Mouse (Mus musculus) heart, postnatal 0 days (tissue): ENCODE measurements around the gene Isl2. TPM values are rescaled to one million over a fixed set of nuclear protein-coding genes. Genes with fewer than 3 reads are reported as not detected.

Source experiments
- ATAC-seq: fragments of 200-750 bp; cut with Nextera tagmentation; 2 replicates; pipeline ENCODE4 v1.8.0; 2017; ENCODE audit warnings: low read depth, moderate number of reproducible peaks, moderate library complexity; ENCODE audit not compliant: insufficient read depth
- DNase-seq: peaks from one replicate; pipeline ENCODE4 v3.0.0-alpha.2; 2016; ENCODE audit warnings: low spot score
- H3K27ac ChIP-seq: fragments of 300-500 bp; sonication (generic); 2 replicates; pipeline ENCODE4 v1.5.1; 2014; ENCODE audit warnings: low read depth, mild to moderate bottlenecking
- H3K27me3 ChIP-seq: fragments of 300-500 bp; sonication (generic); 2 replicates; pipeline ENCODE4 v1.6.1; 2014; ENCODE audit warnings: low read length, mixed read lengths; ENCODE audit not compliant: control insufficient read depth, insufficient read depth
- H3K36me3 ChIP-seq: fragments of 300-500 bp; sonication (generic); replicated peaks from 2 replicates; pipeline ENCODE4 v1.6.1; 2014; ENCODE audit warnings: low read length, mixed read lengths; ENCODE audit not compliant: control insufficient read depth, insufficient read depth
- H3K4me1 ChIP-seq: fragments of 300-500 bp; sonication (generic); 2 replicates; pipeline ENCODE4 v1.6.1; 2014; ENCODE audit warnings: antibody characterized with exemption; ENCODE audit not compliant: control insufficient read depth, insufficient read depth
- H3K4me2 ChIP-seq: fragments of 300-500 bp; sonication (generic); 2 replicates; pipeline ENCODE4 v1.6.1; 2014; ENCODE audit warnings: low read depth, mild to moderate bottlenecking, low read length, moderate library complexity
- H3K4me3 ChIP-seq: fragments of 300-500 bp; sonication (generic); 2 replicates; pipeline ENCODE4 v1.5.1; 2014; ENCODE audit warnings: low read depth, low read length
- H3K9ac ChIP-seq: fragments of 300-500 bp; sonication (generic); replicated peaks from 2 replicates; pipeline ENCODE4 v1.6.1; 2014; ENCODE audit warnings: low read depth, low read length, mixed read lengths
- H3K9me3 ChIP-seq: fragments of 300-500 bp; sonication (generic); replicated peaks from 2 replicates; pipeline ENCODE4 v1.6.1; 2016; ENCODE audit warnings: low read length; ENCODE audit not compliant: control insufficient read depth
- CTCF ChIP-seq: IDR thresholded peaks from 2 replicates; pipeline ENCODE4 v1.5.1; 2016; ENCODE audit warnings: antibody characterized with exemption, control low read depth, low read depth
- EP300 ChIP-seq: IDR thresholded peaks from 2 replicates; pipeline ENCODE4 v1.6.1; 2016; ENCODE audit warnings: antibody characterized with exemption, low read depth
- whole genome bisulfite sequencing: fragments of 180-500 bp; shearing (Covaris S2); extraction: QIAGEN DNeasy Blood & Tissue Kit; methylation state at CpG from one replicate; pipeline ENCODE4 v1.1.7; 2014; 5-methylcytosine and 5-hydroxymethylcytosine counted together
- polyA plus RNA-seq: library from polyadenylated mRNA; unstranded; fragments of >200 nt; fragmentation: Nextera tagmentation; extraction: Ambion mirVana; gene quantifications from 2 replicates; pipeline ENCODE4 v1.2.1, GENCODE M21; 2015
- total RNA-seq: library from RNA; depleted of rRNA; stranded (reverse); fragments of >200 nt; gene quantifications from 2 replicates; pipeline ENCODE4 v1.2.3, GENCODE M21; 2014; ENCODE audit warnings: low replicate concordance

The Isl2 gene
- total and polyA plus RNA-seq, 2 experiments from 2014 or later, result not detected

DNA sequence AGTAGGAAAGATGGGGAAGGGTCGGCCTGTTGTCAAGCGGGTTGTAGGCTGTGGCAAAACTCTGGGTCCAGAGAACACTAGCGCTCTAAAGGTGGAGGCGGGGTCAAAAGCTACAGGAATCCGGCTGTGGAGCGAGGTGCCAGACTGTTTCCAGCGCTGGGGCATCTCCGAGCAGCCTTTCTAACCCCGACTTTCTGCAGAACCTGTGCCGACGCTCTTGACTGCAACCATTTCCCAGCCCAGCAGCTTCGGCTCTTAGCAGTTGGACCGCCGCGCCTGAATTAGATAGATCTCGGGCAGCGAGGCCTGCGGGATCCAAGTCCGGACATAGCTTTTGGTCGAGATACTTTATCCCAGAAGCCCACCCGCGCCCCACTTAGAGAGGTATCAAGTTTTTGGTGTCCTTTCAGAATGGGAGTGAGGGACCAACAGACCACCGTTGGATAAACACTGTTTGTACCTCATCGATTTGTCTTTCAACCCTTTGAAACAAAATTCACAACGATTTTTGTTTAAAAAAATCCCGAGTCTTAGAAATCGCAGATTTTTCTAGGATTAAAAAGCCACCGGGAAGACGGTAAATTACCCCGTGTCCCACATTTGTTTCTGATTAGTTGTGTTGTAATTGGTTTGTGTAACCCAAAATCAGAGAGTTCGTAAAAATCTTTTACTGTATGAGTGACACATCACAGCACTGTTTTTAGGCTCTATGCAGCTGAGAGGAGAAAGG is 1.4 kb downstream of the Isl2 start:
- Histone ChIP-seq H3K4me2 (no peak overlapping the region), H3K36me3 (no peaks in the 10 kb centered on the region), H3K27ac (no peak overlapping the region), H3K9me3 (no peaks in the 10 kb centered on the region), H3K4me1 (peaks cover 8% of the 10 kb centered on the region; the same call in 1 of the 2 replicates), H3K9ac (no peak overlapping the region), H3K27me3 (peaks cover 89% of the 10 kb centered on the region), H3K4me3 (0 out of 2 replicates have a peak overlapping the region, but pooled peaks have one; percentile 1)
- ATAC-seq (no peak), DNase-seq (no peak)
- 3% methylated on average over 31 of the region's 31 CpGs for WGBS
- TF ChIP-seq EP300, result no peak
- TF ChIP-seq CTCF, result no peak

DNA sequence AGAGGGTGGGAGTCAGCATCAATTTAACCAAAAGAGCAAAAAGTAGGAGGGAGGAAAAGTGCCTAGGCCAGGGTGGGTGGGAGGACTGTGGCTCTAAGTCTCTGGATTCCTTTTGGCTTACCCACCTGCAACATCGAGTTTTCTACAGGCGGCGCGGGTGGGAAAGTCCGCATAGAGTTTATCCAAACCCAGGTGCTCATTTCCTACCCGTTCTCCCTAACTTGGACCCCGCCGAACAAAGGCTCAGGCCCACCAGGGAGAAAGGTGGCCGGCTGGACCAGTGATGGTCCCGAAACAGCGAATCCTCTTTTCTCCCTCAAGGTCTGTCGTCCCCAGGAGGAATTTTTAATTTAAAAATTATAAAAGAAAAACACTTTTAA is 1.9 kb downstream of the Isl2 start:
- WGBS, result 3% methylated on average over 12 of the region's 12 CpGs

DNA sequence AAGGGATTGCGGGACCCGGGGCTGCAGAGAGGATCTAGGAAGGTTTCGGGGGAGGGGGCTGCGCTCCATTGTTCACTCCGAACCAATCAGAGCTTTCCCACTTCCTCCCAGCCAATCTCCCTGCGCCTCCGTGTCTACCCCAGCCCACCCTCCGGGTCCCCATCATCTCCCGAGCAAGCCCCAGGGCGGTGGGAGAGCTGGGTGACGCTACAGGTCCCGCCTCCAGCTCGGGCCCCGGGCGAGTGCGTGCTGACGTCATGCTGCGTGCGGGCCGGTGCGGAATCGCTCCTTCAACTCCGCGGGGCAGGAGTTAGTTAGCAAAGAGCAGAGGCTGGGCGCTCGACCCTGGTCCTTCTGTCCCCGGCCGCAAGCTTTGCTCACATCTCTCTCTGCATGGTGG is 2.4 kb downstream of the Isl2 start:
- Histone ChIP-seq H3K9ac (no peak overlapping the region), H3K9me3 (no peaks in the 10 kb centered on the region), H3K27me3 (peaks cover 96% of the 10 kb centered on the region), H3K27ac (no peak overlapping the region), H3K4me3 (peak overlapping the region; percentile 47), H3K36me3 (no peaks in the 10 kb centered on the region), H3K4me1 (peaks cover 9% of the 10 kb centered on the region; the same call in 1 of the 2 replicates), H3K4me2 (peak overlapping the region; percentile 64)
- WGBS, result 1% methylated on average over 27 of the region's 28 CpGs
- TF ChIP-seq EP300 (no peak), CTCF (no peak)
- no peak for DNase-seq
- no peak; the same call in 1 of the 2 replicates for ATAC-seq

More for the DNA sequence above, 1.9 kb downstream of the Isl2 start:
- Histone ChIP-seq H3K4me1 (peaks cover 8% of the 10 kb centered on the region; the same call in 1 of the 2 replicates), H3K27ac (no peak overlapping the region), H3K4me3 (peak overlapping the region; percentile 47), H3K9me3 (no peaks in the 10 kb centered on the region), H3K4me2 (peak overlapping the region; percentile 64), H3K27me3 (peaks cover 91% of the 10 kb centered on the region), H3K36me3 (no peaks in the 10 kb centered on the region), H3K9ac (no peak overlapping the region)
- TF ChIP-seq CTCF, result no peak
- no peak for TF ChIP-seq EP300
- no peak for ATAC-seq
- no peak for DNase-seq

DNA sequence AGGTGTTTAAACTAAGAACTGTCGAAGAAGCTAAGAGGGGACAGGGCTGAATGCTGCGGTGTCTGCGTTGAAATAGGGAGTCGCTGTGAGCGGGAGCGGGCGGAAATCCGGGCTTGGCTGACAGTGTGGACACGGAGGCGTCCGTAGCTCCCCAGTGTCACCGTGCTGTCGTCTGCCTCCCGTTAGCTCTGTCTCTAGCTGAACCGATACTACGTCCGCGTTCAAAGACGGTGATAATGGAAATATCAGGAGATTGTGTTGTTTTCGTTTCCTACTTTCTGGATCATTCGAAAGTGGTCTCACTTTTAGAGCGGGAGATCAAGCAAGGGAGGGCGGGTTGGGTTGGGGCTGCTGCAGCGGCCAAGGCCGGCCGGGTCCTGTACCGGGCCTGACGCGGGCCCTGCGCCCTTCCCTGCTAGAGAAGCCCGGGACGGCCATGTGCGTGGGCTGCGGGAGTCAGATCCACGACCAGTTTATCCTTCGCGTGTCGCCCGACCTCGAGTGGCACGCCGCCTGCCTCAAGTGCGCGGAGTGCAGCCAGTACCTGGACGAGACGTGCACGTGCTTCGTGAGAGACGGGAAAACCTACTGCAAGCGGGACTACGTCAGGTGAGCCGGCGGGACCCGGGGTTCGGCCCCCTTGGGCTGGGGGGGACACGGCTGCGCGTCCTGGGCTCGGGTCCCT is 3.4 kb downstream of the Isl2 start:
- ATAC-seq, result no peak
- Histone ChIP-seq H3K27me3 (peaks cover 98% of the 10 kb centered on the region), H3K4me3 (peak overlapping the region; percentile 47), H3K4me1 (peaks cover 15% of the 10 kb centered on the region; the same call in 1 of the 2 replicates), H3K9ac (no peak overlapping the region), H3K9me3 (no peaks in the 10 kb centered on the region), H3K27ac (no peak overlapping the region), H3K4me2 (peak overlapping the region; percentile 64), H3K36me3 (no peaks in the 10 kb centered on the region)
- TF ChIP-seq EP300, result no peak
- TF ChIP-seq CTCF, result no peak
- DNase-seq, result no peak
- WGBS, result 1% methylated on average over 59 of the region's 59 CpGs

- Histone ChIP-seq H3K4me3 (peak overlapping the region; percentile 47), H3K27me3 (peaks cover 98% of the 10 kb centered on the region), H3K27ac (no peak overlapping the region), H3K9me3 (no peaks in the 10 kb centered on the region), H3K4me1 (peaks cover 15% of the 10 kb centered on the region; the same call in 1 of the 2 replicates), H3K9ac (no peak overlapping the region), H3K4me2 (peak overlapping the region; percentile 64), H3K36me3 (no peaks in the 10 kb centered on the region)
- ATAC-seq (no peak), DNase-seq (no peak)
- TF ChIP-seq EP300, result no peak
- TF ChIP-seq CTCF, result no peak
- 4% methylated on average over 59 of the region's 59 CpGs for WGBS
Observed at GRCm38 (mm10) chr9:55542366-55543325, 4.2 kb downstream of the Isl2 start.
